Mouse (Mus musculus): Measurements from ENCODE around the gene Plod2.

Gene Plod2

DNA sequence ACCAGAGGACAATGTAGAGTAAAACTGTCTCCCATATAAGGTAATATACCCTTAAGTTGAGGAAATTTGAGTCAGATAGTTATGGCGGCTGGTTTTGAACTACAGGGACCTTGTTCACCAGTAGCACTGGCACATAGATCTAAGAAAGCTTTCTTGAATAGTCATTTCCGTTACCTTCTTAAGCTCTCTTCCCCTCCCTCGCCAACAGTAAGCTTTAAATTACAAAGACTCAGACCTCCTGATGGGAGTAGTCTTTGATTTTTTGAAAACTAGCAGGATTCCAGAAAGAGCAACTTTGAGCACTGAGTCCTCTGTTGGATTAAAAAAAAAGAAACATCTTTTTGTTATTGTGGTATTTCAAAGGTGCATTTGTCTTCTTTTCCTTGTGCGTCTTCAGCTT, 61.5 kb downstream of the Plod2 start:
- DNase-seq, result no peak

DNA sequence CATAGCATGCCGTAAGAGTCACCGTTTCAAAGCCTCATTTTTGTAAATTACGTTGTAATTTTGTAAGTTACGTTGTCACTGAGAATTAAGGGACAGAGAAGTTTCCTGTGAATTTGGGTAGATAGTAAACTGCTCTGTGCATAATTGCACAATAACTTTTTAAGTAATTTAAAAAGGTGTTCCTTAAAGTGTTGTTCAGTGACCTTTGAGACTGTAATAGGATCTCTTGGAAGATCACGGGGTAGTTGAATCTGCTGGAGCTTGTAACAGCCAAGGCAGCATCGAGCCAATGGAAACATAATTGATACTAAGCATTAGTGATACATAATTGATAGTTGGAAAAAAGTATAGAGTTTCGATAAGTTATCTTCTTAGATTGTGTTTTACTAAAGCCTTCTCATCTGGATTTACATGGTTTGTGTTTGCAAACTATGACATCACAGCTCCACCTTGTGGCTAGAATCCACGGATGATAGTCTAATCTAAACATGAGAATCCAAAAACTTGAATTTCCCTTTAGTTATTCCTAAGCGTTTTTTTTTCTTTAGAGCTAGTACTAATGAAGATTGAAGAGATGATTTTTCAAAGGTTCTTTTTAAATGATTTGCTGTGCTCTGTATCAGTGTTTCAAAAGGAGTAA, 68.7 kb downstream of the Plod2 start:
- DNase-seq, result peak; percentile 58

DNA sequence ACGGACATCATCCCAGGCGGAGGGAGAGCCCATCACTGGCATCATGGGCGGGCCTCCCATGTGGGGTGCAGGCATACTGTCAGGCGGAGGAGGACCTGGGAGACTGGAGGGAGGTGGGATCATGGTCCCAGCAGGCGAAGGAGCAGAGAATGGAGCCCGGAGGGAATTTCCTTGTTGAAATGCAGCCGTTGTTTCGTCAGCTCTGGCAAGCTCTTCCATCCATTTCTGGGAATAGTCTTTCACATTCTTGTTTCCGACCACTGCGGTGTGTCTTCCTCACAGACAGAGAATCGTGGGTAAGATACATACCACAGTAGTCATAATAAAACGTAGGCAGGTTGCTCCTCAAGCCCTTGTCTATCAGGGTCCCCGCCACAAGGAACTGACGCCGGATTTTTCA, 70.6 kb downstream of the Plod2 start:
- DNase-seq, result no peak

DNA sequence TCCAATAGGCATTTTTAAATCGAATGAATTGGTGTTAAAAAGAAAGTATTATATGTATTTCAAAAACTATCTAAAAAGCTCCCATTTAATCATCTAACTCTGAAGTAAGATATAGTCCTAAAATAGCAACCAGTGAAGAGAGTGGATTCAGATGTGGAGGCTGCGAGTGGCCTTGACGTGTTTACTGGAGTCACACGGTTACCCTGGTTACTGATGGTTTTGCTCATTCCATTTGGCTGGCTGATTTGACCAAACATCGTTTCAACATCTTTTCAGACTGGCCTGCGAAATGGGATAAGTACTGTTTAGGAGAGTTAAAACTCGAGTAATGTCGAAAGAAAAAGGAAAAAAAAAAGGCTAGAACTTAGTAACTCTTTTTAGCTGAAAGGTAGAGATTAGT, 71.2 kb downstream of the Plod2 start:
- DNase-seq, result no peak

DNA sequence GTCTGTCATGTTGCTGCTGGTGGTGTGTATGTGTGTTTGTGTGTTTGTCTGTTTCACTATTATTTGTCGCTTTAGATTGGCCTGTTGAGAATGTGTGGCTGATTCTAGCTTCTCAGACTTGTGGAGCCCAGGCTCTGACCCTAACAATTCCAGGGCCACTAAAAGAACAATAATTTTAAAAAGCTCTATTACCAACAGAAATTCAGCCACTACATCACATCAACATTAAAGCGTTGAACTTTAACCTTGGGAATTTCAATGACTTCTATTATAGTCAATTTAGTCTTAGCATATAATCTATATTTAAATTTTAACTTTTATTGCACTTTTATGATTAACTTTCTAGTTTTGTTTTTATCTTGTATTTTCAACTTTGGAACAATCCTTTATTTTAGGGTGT, 74.4 kb downstream of the Plod2 start:
- no peak for DNase-seq

DNA sequence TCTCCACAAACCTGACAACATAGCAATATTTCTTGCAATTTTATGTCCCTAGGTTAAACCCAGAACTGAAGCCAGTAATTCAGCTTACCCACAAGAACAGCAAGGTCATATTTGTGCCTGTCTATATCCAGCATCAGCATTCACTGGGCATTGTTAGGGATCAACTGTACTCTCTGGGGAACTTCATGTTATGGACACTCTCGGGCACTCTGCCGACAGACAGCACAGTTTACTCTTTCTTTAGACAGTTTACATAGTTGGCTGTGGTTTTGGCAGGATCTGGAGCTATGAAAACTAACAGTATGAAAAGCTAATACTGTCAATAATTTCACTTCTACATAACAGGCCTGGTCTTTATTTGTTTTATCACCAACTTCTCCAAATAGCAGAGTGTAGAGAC, 75.4 kb downstream of the Plod2 start:
- no peak for DNase-seq

DNA sequence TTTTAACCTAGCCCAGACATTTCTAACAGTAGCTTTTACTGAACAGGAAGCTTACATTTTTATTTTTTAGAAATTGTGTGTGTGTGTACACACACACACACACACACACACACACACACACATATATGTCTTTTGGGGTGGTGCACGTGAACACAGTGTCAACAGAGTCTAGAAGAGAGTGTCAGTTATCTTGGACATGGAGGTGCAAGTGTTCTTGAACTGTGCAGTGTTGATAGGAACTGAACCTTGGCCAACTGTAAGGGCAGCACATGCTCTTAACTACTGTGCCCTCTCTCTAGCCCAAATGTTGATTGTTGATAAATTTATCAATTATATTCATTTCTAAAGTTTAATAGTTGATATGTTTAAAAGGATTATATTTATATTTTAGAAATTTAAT, 78.1 kb downstream of the Plod2 start:
- DNase-seq, result no peak

DNA sequence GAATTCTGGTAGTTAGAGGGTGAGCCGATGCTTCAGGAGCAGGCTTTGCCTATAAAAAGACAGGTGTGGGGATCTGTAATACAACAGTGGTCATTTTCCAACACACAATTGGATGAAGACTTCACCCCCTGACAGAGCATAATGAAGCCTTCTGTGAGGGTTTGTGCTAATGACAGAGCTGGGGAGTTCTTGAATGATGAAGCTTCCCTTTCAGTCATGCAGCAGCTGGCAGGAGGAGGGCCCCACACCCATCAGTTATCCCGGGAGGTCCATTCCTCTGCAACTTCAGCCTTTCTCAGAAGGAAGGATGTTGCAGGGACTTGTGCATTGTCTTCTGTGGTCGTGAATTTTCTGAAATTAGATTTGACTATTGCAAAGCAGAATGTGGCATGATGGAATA, 79.2 kb downstream of the Plod2 start:
- peak; percentile 77 for DNase-seq

DNA sequence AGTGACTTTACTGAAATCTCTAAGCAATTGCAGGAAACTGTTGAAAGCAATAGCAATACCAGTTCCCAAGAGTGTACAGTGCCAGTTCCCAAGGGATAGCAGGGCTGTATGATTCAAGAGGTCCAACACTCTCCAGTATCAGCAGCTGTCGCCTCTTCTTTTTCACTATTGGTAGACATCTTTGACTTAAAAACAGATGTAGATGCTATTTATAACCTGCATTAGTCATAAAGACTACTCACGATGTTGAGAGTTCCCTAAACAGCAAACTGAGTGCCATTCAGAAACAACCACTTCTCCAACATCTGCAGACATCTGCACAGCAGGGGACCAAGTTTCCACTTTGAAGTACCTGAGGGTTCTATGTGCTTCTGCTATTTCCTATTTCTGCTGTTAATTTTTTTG, 79.9 kb downstream of the Plod2 start:
- DNase-seq, result no peak

DNA sequence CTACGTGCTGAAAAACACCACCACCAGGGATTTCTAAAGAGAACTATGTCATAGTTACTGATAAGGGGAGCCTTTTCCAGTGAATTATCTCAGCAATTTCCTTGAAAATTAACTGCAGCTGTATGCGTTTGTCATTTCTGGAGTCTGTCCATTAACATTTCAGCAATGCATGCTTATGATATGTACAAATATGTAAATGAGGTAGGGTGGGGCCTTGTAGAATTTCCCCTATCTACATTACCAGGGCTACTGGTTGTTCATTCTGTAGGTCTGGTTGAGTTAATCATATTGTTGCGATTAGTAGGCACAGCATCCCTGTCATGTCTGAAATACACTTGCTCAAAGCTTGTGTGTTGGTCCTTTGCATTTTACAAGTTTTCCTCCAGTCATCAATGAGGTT, 92.8 kb downstream of the Plod2 start:
- DNase-seq, result no peak

DNA sequence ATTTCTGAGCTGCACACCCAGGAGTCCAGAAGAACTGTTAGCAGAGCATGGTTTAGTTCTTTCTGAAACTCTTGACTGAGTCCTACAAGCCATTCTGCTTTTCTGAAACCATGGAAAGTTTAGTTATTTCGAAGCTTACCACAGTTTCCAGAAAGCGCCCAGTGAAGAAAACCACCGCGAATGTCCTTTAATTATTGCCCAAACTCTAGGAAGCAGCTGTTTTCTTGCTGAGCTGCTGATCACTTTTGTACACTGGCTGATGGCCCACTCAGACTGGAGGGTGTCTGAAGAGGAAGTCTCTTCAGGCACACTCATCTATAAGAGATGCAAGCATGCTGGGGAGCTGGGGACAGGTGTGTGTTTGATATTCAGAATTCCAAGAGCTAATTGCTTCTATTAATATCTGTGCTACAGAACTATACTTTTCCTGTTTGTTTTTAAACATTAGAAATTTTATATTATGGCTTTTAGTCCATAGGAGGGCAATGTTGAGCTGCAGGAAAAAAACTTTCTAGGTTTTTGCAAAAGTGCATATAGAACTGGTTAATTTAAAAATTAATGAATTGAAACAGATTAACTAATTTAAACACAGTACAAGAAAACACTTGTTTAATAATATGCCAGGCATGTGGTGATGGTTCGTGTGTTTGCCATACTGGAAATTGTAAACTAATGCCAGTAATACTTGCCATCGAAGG, 97.3 kb downstream of the Plod2 start:
- no peak for DNase-seq

DNA sequence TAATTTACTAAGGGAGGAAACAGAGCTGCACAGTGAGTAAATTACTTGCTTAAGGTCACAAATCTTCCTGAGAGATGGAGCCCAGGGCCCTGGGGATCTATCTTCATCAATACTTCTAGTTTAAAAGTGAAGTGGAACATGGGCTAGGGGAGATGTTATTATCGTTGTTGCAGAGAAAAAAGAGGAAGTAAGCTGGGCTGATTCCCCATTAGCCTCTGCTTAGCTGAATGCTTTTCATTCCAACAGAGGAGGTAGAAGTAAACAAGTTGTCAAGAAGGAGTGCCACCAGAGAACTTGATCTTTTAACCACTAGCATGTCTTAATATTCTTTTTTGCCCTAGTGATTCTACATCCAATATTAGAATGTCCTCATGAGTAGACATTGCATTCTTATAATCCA, 99.7 kb downstream of the Plod2 start:
- no peak for DNase-seq
